Mouse (Mus musculus) ovary, adult 18-20 months (tissue): Measurements from ENCODE around the gene Ogfod2.

Source experiments
- DNase-seq: peaks from one replicate; pipeline ENCODE4 v3.0.0; 2022; ENCODE audit warnings: low spot score, mixed read lengths

Gene Ogfod2

GRCm38 (mm10) chr5:124111742-124112497 is at the start of gene Ogfod2:
TSS of gene Ogfod2 (plus strand) at chr5:124112297.
- peak; percentile 92 for DNase-seq

DNA sequence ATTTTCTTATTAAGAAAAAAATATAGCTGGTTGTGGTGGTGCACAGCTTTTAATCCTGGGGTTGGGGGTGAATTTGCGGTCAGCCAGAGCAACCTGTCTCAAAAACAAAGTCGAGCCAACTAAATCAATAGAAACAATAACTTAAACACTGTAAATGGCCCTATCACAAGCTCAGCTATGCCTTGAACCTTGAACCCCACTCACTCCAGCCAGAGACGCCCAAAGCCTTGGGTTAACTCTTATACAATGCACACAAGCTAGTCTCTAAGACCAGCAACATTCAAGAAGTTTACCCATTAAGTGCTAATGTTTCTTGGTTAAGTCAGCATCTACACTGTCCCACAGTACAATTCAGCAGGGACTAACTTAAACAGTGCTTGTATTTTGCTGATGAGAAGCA is 42.4 kb upstream of the Ogfod2 start:
- no peak for DNase-seq

GRCm38 (mm10) chr5:124073682-124074081 is 38.4 kb upstream of the Ogfod2 start:
- DNase-seq, result no peak

GRCm38 (mm10) chr5:124074845-124075307 is 37.2 kb upstream of the Ogfod2 start:
- DNase-seq, result no peak

DNA sequence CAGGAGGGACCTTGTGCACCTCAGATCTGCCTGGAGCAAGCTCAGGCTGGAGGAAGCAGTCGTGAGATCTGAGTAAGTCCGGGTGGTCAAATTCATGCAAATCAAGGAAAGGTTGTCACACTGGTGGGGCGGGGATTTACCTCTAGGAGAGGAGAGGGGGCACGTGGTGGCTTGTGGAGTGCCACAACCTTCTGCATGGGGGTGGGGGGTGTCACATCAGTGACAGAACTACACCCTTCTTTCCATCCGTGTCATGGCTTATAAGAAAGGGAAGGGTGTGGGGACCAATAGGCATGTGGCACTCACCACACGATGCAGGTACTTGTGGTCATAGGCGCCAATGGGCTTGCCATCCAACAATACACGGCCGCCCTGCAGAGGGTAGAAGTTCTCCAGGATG is 36.4 kb upstream of the Ogfod2 start:
- no peak for DNase-seq

DNA sequence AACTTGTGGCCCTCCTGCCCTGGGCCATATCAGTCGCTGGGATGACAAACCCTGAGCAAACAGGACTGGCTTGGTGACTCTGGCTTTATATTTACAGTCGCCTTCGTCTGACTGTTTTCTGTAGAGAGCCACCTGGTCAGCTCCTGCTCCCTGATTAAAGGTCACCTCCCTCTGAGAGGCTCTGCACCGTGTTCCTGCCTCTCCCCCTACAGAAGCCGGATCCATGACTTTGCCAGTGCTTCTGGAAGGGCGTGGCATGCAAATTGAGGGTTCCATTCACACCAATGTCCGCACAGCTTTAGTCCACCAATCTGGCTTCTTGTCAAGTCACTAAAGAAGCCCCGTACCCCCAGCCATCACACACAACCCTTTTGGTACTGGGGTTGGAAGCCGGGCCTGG is 35.5 kb upstream of the Ogfod2 start:
- DNase-seq, result no peak

- DNase-seq, result no peak
These were observed 34.9 kb upstream of the Ogfod2 start for GRCm38 (mm10) chr5:124077241-124077640.

GRCm38 (mm10) chr5:124077856-124078460 is 34.1 kb upstream of the Ogfod2 start:
- no peak for DNase-seq

- no peak for DNase-seq
These were observed 33.2 kb upstream of the Ogfod2 start for GRCm38 (mm10) chr5:124078794-124079416.

DNA sequence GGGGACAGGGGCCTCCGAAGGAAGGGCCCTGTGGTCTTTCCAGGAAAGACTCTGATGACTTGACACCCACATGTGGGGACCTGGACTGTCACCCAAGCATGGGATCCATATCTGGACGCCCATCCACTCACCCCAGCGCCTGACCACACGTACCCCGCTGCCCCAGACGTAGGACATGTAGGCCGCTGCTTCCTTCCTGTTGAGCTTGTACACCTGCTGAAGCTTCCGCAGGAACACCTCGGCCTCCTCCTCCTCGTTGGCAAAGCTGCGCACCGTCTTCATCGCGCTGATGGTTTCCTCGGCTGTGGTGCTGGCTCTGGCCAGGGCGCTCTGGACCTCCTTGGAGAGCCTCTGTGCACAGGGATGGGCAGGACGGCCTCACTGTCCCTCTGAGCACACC is 32.2 kb upstream of the Ogfod2 start:
- no peak for DNase-seq

DNA sequence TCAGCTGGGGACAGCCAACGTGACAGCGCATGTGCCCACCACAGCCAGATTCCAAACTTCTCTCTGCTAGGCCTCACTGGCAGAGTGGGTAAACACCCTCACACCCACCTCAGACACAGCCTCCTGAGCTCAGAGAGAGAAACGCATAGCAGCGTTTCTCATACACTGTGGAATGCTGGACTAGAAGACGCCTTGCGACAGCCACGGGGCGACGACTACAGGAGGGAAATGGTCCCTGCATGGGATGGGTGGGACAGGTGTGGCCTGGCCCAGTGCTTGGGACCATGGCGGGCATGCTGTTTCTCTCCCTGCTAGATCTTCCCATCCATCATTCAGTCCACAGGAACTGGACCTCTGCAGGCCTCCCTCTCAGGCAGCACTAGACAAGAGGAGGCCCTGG is 29.6 kb upstream of the Ogfod2 start:
- DNase-seq, result no peak

DNA sequence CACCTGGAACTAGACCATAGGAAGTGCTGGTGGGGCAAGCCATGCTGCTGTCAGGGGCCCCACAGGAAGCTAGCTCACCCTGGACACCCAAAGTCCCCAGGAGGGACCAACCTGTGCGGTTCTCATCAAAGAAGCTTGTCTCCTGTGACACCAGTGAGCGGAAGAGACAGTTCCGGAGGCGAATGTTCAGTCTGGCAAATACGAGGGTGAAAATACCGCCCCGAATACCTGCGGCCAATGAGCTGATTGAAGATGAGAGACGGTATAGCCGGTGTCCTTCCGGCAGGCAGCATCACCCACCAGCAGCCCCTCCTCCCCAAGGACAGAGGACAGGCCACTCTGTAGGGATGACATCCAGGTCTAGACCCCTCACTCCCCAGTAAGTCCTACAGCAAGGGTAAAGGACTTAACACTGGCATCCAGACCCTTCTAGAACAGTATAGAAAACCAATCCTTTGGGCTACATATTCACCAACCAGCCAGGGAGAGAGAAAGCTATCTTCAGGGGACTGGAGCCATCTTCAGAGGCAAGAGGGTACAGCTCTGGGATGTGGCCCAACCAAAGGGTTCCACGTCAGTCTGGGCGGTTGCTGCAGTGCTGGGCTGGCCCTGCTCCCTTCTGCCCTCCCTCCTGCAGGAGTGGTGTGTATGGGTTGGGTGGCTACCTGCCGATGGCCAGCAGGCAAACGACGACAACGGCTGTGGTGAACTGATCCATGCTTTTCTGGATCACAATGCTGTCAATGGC is 29.0 kb upstream of the Ogfod2 start:
- DNase-seq, result no peak

DNA sequence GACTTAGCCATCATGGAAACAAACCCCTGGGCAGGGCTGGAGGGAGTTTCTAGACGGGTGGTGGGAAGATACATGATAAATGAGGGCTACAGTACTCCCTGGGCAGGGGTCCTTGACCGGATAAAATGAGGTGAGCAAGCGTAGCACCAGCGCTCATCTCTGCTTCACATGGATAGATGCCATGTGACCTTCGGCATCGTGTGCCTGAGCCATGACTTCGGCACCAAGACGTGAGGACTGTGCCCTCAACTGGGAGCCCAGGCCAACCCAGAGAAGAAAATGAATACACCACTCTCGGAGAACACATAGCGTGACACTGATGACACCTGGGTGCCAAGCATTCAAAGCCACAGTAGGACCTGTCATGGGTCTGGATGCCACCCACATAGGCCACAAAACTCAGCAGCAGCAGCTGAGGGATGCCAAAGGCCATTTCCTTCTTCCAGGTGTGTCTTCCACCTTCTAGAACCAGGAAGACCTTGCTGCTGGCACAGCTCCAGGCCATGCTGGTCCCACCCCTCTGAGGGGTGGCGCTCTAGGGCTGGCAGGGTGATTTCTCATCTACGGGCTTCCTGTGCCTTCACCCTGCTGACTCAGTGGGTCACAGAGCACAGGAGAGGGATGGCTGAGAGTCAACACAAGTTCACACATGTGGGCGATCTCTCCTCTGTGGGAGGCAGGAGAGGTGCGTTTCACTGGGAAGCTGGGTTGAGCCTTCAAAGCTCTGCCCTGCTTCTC is 28.1 kb upstream of the Ogfod2 start:
- DNase-seq, result no peak

- peak; percentile 61 for DNase-seq
These were observed 27.4 kb upstream of the Ogfod2 start for GRCm38 (mm10) chr5:124084588-124085173.

- no peak for DNase-seq
These were observed 26.6 kb upstream of the Ogfod2 start for GRCm38 (mm10) chr5:124085513-124085912.

- no peak for DNase-seq
These were observed 25.2 kb upstream of the Ogfod2 start for GRCm38 (mm10) chr5:124086876-124087275.

DNA sequence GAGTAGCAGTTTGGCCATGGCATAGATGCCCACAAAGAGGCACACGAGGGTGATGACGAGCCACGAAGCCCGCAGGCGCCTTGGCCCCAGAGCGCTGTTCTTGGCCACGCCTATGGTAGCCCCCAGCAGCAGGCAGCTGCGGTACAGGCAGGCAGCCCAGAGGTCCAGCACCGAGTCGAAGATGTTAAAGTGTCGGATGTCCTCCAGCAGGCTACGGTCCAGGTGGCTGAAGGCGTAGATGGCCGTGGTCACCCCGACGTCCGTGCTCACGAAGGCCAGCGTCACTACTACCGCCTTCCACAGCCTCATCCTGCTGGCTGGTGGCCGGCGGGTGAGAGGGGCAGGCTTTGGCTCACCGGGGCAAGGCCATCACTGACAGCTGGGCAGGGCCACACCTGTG is 22.2 kb upstream of the Ogfod2 start:
- DNase-seq, result no peak

DNA sequence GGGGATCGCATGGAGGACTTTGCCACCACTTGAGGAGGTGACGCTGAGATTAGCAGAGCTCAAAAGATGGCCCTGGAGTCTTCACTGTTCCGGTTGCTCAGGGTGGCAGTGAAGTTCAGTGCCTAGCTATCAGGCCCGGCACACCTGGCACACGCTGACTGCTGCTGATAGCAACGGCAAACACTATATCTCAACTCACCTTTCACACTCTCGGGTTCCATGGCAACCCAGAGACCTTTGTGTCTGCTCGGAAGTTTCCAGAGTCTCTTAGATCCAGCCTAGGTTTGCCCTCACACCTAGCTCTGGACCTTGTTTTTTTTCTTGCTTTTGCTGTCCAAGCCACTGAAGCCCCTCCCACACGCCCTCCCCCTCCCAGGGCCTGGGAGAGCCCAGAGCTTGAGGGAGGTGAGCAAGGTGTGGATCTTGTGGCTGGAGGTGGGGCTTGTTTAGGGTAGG is 20.1 kb upstream of the Ogfod2 start:
- DNase-seq, result no peak

- DNase-seq, result no peak
These were observed 18.8 kb upstream of the Ogfod2 start for GRCm38 (mm10) chr5:124093120-124093794.

GRCm38 (mm10) chr5:124093852-124094604 is 18.1 kb upstream of the Ogfod2 start:
- no peak for DNase-seq
